Mouse (Mus musculus) embryonic facial prominence, embryonic 13.5 days (tissue): ENCODE measurements around the gene Ddah2. TPM values are rescaled to one million over a fixed set of nuclear protein-coding genes. Genes with fewer than 3 reads are reported as not detected.

Experiments used
- ATAC-seq: fragments of 200-750 bp; cut with Nextera tagmentation; 2 replicates; pipeline ENCODE4 v1.8.0; 2017; ENCODE audit warnings: low read depth; ENCODE audit not compliant: insufficient number of reproducible peaks, insufficient read depth, low FRiP score, low TSS enrichment
- H3K27ac ChIP-seq: fragments of 300-500 bp; sonication (generic); 2 replicates; pipeline ENCODE4 v1.5.1; 2015; ENCODE audit warnings: moderate library complexity, mild to moderate bottlenecking, inconsistent platforms
- H3K27me3 ChIP-seq: fragments of 300-500 bp; sonication (generic); 2 replicates; pipeline ENCODE4 v1.6.1; 2015; ENCODE audit warnings: mild to moderate bottlenecking, inconsistent platforms
- H3K36me3 ChIP-seq: fragments of 300-500 bp; sonication (generic); 2 replicates; pipeline ENCODE4 v1.6.1; 2015; ENCODE audit warnings: mild to moderate bottlenecking, inconsistent platforms
- H3K4me1 ChIP-seq: fragments of 300-500 bp; sonication (generic); 2 replicates; pipeline ENCODE4 v1.6.1; 2015; ENCODE audit warnings: inconsistent platforms
- H3K4me2 ChIP-seq: fragments of 300-500 bp; sonication (generic); 2 replicates; pipeline ENCODE4 v1.6.1; 2015; ENCODE audit warnings: moderate library complexity, mild to moderate bottlenecking, inconsistent platforms
- H3K4me3 ChIP-seq: fragments of 300-500 bp; sonication (generic); 2 replicates; pipeline ENCODE4 v1.5.1; 2015; ENCODE audit warnings: mild to moderate bottlenecking, inconsistent platforms
- H3K9ac ChIP-seq: fragments of 300-500 bp; sonication (generic); 2 replicates; pipeline ENCODE4 v1.6.1; 2015; ENCODE audit warnings: mild to moderate bottlenecking, inconsistent platforms
- H3K9me3 ChIP-seq: fragments of 300-500 bp; sonication (generic); 2 replicates; pipeline ENCODE4 v1.6.1; 2016; ENCODE audit warnings: inconsistent platforms
- WGBS: fragments of 180-500 bp; shearing (Covaris S2); methylation state at CpG from one replicate; pipeline ENCODE4 v1.1.7; 2015; ENCODE audit warnings: mixed read lengths; 5-methylcytosine and 5-hydroxymethylcytosine counted together
- polyA plus RNA-seq: library from polyadenylated mRNA; unstranded; fragments of >200 nt; fragmentation: Nextera tagmentation; extraction: Ambion mirVana; gene quantifications from 2 replicates; pipeline ENCODE4 v1.2.1, GENCODE M21; 2015

Ddah2 gene
- polyA plus RNA-seq, 1 experiment from 2014 or later, result 374 TPM

DNA sequence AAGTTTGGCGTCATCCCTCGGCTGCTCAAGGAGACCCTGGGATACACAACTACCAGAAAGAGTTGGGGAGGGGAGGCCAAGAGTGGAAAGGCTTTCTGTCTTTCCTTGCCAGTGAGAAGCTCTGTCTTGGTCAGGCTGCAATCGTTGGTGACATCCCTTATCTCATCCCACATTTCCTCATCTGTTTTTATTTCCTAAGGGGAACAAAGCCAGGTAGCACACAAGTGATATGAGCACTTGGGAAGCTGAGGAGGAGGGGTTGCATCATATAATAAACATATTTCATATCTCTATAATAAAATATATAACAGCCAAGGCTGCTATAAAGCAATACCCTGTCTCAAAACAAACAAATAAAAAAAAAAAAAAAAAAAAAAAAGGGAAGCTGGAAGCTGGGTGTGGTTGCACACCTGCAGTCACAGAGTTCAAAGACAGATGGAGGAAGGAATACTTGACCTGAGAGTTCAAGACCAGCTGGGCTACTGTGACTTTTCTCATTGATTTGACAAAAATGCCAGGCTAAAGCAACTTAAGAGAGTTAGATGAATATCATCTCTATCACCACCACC, 25.2 kb downstream of the Ddah2 start:
- ATAC-seq, result no peak
- WGBS, result 84% methylated on average over 3 of the region's 3 CpGs
- no peak overlapping the region for H3K4me2 ChIP-seq
- no peaks in the 10 kb centered on the region for H3K36me3 ChIP-seq
- no peak overlapping the region for H3K9ac ChIP-seq
- peaks cover 4% of the 10 kb centered on the region; the same call in 1 of the 2 replicates for H3K27me3 ChIP-seq
- no peaks in the 10 kb centered on the region for H3K4me1 ChIP-seq
- H3K4me3 ChIP-seq, result no peak overlapping the region
- no peaks in the 10 kb centered on the region for H3K9me3 ChIP-seq
- no peak overlapping the region for H3K27ac ChIP-seq

- H3K27me3 ChIP-seq, result no peaks in the 10 kb centered on the region
These were observed 26.5 kb downstream of the Ddah2 start, which contains the start of gene Ly6g6f for GRCm38 (mm10) chr17:35085208-35085865. Ly6g6f (minus strand) TSS chr17:35085610.

GRCm38 (mm10) chr17:35088151-35088550, 29.3 kb downstream of the Ddah2 start:
- H3K4me1 ChIP-seq, result peaks cover 10% of the 10 kb centered on the region
- 45% methylated on average over 2 of the region's 2 CpGs for WGBS
- H3K4me2 ChIP-seq, result no peak overlapping the region
- no peak overlapping the region for H3K27ac ChIP-seq
- ATAC-seq, result no peak
- no peak overlapping the region for H3K4me3 ChIP-seq
- no peaks in the 10 kb centered on the region for H3K9me3 ChIP-seq
- H3K9ac ChIP-seq, result no peak overlapping the region
- H3K36me3 ChIP-seq, result peaks cover 17% of the 10 kb centered on the region
- H3K27me3 ChIP-seq, result no peaks in the 10 kb centered on the region

More at GRCm38 (mm10) chr17:35085208-35085865, 26.5 kb downstream of the Ddah2 start, which contains the start of gene Ly6g6f:
- H3K9ac ChIP-seq, result no peak within 1 kb of the TSS
- H3K9me3 ChIP-seq, result no peaks in the 10 kb centered on the region
- no peak within 1 kb of the TSS for H3K4me3 ChIP-seq
- peaks cover 6% of the 10 kb centered on the region for H3K4me1 ChIP-seq
- no peak within 1 kb of the TSS for H3K4me2 ChIP-seq
- no peaks in the 10 kb centered on the region for H3K36me3 ChIP-seq
- H3K27ac ChIP-seq, result no peak within 1 kb of the TSS
- WGBS, result 83% methylated on average over 7 of the region's 7 CpGs
- no peak for ATAC-seq

DNA sequence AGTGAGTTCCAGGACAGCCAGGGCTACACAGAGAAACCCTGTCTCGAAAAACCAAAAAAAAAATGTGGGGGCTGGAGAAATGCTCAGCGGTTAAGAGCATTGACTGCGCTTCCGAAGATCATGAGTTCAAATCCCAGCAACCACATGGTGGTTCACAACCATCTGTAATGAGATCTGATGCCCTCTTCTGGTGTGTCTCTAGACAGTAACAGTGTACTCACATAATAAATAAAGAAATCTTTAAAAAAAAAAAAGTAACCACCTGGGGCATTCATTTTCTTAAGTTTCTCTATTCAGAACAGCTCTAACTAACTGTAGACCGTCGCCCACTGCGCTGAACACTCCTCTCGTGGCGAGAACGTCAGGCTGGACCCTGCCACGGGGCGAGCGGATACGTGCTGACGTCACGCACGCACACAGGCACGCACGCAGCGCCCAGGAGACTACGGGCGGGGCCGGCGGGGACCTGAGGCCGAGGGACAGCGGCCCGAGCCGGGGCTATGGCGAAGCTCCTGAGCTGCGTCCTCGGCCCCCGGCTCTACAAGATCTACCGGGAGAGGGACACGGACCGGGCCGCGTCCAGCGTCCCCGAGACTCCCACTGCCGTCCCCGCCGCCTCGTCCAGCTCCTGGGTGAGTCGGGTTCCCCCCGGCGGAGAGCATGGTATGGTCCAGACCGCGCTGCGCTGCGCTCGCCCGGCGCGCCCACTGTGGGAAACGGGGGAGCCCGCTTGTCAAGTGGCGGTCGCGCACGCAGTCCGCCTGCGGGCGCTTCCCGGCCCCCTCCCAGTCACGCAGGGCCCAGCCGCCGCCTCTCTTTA, 30.2 kb downstream of the Ddah2 start, which contains the start of gene Abhd16a:
Abhd16a (plus strand) TSS at position 439 of the 820 bp plus-strand sequence.
- Histone ChIP-seq H3K27ac (peak within 1 kb of the TSS; percentile 94), H3K27me3 (no peaks in the 10 kb centered on the region), H3K4me1 (peaks cover 10% of the 10 kb centered on the region), H3K4me2 (peak within 1 kb of the TSS; percentile 69), H3K9ac (peak within 1 kb of the TSS; percentile 91), H3K36me3 (peaks cover 25% of the 10 kb centered on the region), H3K9me3 (no peaks in the 10 kb centered on the region), H3K4me3 (peak within 1 kb of the TSS; percentile 66)
- ATAC-seq, result peak; percentile 95
- WGBS, result 3% methylated on average over 67 of the region's 67 CpGs

DNA sequence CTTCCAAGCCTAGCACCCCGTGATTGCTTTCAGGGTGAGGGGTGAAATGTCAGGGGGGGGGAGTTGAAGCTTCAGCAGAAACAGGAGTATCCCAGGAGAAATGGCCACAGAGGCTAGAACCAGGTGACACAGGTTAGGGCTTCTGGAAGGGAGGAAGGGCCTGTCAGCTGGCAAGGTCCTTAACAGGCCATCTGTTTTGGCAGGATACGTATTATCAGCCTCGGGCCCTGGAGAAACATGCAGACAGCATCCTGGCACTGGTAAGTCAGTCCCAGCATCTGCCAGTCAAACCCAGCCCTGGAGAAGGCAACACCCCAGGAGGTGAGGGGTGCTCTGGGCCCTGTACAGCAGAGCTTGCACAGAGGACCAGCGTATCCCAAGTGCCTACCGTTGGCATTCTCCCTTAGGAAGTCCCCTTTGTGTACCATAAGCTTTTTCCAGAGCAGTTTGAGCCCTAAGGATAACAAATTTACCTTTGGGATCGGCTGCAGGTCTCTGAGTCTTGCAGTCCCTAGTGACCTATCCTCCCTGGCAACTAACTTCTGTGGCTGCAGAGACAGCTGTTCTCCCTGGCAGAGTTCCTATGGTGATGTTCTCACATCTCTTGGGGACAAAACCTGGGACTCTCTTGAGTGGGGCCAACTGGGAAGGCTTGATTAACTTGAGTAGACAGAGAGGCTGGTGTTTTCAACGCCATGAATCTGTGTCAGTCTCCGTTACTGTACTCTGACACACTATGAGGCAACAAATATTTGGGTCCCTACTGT, 31.5 kb downstream of the Ddah2 start:
- Histone ChIP-seq H3K4me3 (peak overlapping the region; percentile 66), H3K9me3 (no peaks in the 10 kb centered on the region), H3K27me3 (no peaks in the 10 kb centered on the region), H3K36me3 (peaks cover 38% of the 10 kb centered on the region), H3K9ac (peak overlapping the region; percentile 91), H3K4me1 (peaks cover 10% of the 10 kb centered on the region), H3K27ac (peak overlapping the region; percentile 94), H3K4me2 (peak overlapping the region; percentile 69)
- WGBS, result 68% methylated on average over 8 of the region's 8 CpGs
- no peak for ATAC-seq

DNA sequence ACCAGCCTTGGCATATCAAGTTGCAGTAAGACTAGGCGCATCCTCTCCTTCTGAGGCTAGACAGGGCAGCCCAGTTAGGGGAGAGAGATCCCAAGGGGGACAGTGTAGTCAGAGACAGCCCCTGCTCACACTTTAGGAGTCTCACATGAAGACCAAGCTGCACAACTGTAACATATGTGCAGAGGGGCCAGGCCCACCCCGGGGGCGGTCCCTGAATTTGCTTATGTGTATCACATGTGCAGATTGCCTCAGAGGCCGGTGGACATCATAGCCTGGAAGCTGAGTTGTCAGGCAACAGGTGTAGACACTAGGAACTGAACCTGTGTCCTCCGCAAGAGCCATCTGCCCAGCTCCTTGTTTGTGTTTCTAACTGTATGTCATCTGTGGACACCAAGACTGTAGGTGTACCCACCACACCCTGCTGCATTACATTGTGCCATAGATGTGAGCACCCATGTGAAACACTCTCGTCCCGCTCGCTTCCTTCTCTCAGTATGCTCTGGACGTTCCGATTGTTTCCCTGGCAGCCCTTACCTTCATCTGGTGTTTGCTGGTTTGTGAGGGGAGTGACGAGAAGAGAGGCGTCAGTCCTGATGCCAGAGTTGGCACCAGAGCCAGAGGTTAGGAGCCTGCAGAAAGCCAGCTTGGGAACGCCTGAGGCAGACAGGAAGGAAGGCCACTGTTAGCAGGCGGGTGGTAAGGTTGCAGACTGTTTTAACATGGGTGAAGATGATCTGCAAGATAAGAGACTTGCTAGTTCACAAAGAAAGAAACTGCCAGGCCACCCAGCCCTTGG, 33.8 kb downstream of the Ddah2 start:
- Histone ChIP-seq H3K4me3 (no peak overlapping the region), H3K9ac (0 out of 2 replicates have a peak overlapping the region, but pooled peaks have one; percentile 54), H3K9me3 (no peaks in the 10 kb centered on the region), H3K27ac (no peak overlapping the region), H3K27me3 (no peaks in the 10 kb centered on the region), H3K4me2 (no peak overlapping the region), H3K4me1 (peaks cover 10% of the 10 kb centered on the region), H3K36me3 (peaks cover 60% of the 10 kb centered on the region)
- no peak for ATAC-seq
- WGBS, result 85% methylated on average over 14 of the region's 14 CpGs

DNA sequence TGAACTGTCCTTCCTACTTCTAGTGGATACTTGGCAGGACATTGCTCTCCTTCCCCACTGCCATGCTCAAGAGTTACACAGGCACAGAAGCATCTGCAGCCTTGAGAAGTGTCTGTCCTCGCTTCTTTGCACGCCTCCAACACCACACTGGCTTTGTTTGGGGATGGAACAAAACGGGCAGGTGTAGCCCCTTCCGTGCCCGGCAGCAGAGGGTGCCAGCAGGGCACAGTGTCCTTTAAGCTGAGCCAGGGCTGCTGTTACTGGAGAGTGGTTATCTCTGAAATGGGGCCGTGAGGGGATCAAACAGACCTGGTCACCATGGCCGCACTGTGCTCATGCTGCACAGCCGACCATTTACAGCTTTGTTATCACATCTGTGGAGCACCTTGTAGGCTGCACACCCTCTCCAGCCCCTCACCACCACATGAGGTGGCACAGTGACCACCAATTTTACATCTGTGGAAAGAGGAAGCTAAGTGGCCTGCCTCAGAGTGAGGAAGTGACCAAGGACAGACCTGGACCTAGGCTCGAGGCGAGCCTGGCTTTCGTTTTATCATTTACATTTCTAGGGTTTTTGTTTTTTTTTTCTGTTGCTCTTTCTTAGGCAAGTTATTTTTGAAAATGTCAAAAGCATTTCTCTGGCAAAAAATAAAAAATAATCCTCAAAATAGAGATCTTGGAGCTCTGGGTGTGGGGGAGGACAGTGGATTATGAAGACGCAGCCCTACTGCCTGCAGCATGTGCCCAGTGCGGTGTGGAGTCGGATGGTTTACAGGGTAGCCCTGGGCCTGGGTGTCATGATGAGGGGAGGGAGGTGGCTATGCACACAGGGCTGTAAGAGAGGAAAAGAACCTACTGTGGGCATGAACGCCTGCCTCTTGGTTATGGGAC, 35.9 kb downstream of the Ddah2 start:
- peaks cover 82% of the 10 kb centered on the region for H3K36me3 ChIP-seq
- H3K9me3 ChIP-seq, result no peaks in the 10 kb centered on the region
- ATAC-seq, result no peak
- H3K27ac ChIP-seq, result no peak overlapping the region
- H3K4me2 ChIP-seq, result no peak overlapping the region
- no peak overlapping the region for H3K9ac ChIP-seq
- H3K4me1 ChIP-seq, result peaks cover 10% of the 10 kb centered on the region
- no peaks in the 10 kb centered on the region for H3K27me3 ChIP-seq
- 91% methylated on average over 15 of the region's 15 CpGs for WGBS
- no peak overlapping the region for H3K4me3 ChIP-seq

DNA sequence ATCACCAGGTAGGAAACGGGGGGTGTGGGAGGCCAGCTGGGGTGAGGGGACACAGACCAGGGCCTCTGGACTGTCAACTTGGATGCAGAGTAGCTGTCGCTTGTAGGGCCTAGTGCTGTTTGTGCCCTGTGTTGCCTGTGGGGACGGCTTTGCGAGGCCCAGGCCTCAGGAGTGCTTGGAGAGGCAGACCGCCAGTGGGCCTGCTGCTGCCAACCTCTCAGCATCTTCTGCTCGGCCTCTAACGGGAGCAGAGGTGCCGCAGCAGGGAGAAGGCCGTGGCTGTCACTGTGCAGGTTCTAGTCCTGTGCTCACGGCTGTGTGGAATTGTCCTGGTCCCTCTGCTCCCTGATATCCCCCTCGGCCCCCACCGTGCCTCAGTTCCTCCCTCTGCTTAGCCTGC, 37.8 kb downstream of the Ddah2 start:
- H3K4me3 ChIP-seq, result no peak overlapping the region
- no peaks in the 10 kb centered on the region for H3K4me1 ChIP-seq
- no peak for ATAC-seq
- H3K9me3 ChIP-seq, result no peaks in the 10 kb centered on the region
- no peaks in the 10 kb centered on the region for H3K27me3 ChIP-seq
- 86% methylated on average over 12 of the region's 12 CpGs for WGBS
- peak overlapping the region; percentile 44; the same call in 1 of the 2 replicates for H3K9ac ChIP-seq
- no peak overlapping the region for H3K27ac ChIP-seq
- peaks cover 96% of the 10 kb centered on the region for H3K36me3 ChIP-seq
- no peak overlapping the region for H3K4me2 ChIP-seq

DNA sequence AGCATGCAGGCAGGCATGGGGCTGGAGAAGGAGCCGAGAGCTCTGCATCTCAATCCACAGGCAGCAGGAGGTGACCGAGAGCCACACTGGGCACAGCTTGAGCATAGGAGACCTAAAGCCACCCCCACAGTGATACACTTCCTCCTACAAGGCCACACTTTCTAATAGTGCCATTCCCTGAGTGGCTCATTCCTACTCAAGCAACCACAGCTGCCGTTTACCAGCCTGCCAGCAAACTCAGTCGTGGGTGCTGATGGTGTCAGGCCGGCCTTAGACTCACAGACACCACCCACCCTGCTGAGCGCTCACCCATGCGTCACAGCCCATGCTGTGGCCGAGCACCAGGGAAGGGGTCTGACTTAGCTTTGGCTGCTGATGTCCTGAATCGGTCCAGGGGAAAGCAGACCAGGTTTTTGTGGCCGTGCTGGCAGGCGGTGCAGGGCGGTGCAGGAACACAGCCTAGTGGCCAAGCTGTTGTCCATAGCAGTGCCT, 38.4 kb downstream of the Ddah2 start:
- peak overlapping the region; percentile 44; the same call in 1 of the 2 replicates for H3K9ac ChIP-seq
- peaks cover 99% of the 10 kb centered on the region for H3K36me3 ChIP-seq
- H3K4me1 ChIP-seq, result no peaks in the 10 kb centered on the region
- ATAC-seq, result no peak
- no peak overlapping the region for H3K4me2 ChIP-seq
- no peak overlapping the region for H3K4me3 ChIP-seq
- H3K27ac ChIP-seq, result no peak overlapping the region
- WGBS, result 82% methylated on average over 12 of the region's 12 CpGs
- no peaks in the 10 kb centered on the region for H3K9me3 ChIP-seq
- H3K27me3 ChIP-seq, result no peaks in the 10 kb centered on the region
